Mouse (Mus musculus): ENCODE data around the gene Ilk. TPM values are rescaled to one million over a fixed set of nuclear protein-coding genes. Genes with fewer than 3 reads are reported as not detected.
"Not testable (repeated sequence)": the region's sequence is repeated elsewhere in the genome, so short reads cannot be mapped to it uniquely, and the experiment has no call there.

Gene Ilk
- polyA plus RNA-seq, 1 experiment from 2014 or later = 378 TPM

GRCm38 (mm10) chr7:105741978-105742377 is 5.6 kb downstream of the Ilk start:
- no peak for TF ChIP-seq CTCF (IDR thresholded peaks at IDR 0.05)
- no peak for TF ChIP-seq EP300 (IDR thresholded peaks at IDR 0.05)
- WGBS = 85% methylated on average over 9 of the region's 9 CpGs
- peaks cover 10% of the 10 kb centered on the region; the same call in 1 of the 2 replicates for H3K4me1 ChIP-seq (ENCODE audit: insufficient read depth, low read depth, low read length)
- H3K9ac ChIP-seq (replicated peaks; ENCODE audit: low read depth) = no peak overlapping the region
- H3K27me3 ChIP-seq (replicated peaks; ENCODE audit: insufficient read depth, low read length) = no peaks in the 10 kb centered on the region
- no peak overlapping the region for H3K4me2 ChIP-seq (replicated peaks; ENCODE audit: low read depth, low read length)
- no peak overlapping the region for H3K27ac ChIP-seq (ENCODE audit: low read length)
- DNase-seq (ENCODE audit: low spot score) (no peak), ATAC-seq (no peak)
- no peak overlapping the region for H3K4me3 ChIP-seq (ENCODE audit: low read depth, low read length)
- H3K9me3 ChIP-seq (ENCODE audit: low read length) = no peaks in the 10 kb centered on the region
- peaks cover 32% of the 10 kb centered on the region; the same call in 1 of the 2 replicates for H3K36me3 ChIP-seq (ENCODE audit: insufficient read depth, low read length)

GRCm38 (mm10) chr7:105742539-105743215 is 6.3 kb downstream of the Ilk start:
- not testable (repeated sequence) for DNase-seq (ENCODE audit: low spot score); H3K9me3 ChIP-seq (ENCODE audit: low read length); H3K27ac ChIP-seq (ENCODE audit: low read length); H3K27me3 ChIP-seq (replicated peaks; ENCODE audit: insufficient read depth, low read length); H3K4me3 ChIP-seq (ENCODE audit: low read depth, low read length); ATAC-seq; H3K4me2 ChIP-seq (replicated peaks; ENCODE audit: low read depth, low read length); H3K9ac ChIP-seq (replicated peaks; ENCODE audit: low read depth)
- Histone ChIP-seq H3K36me3 (ENCODE audit: insufficient read depth, low read length) (peaks cover 32% of the 10 kb centered on the region; the same call in 1 of the 2 replicates), H3K4me1 (ENCODE audit: insufficient read depth, low read depth, low read length) (peaks cover 10% of the 10 kb centered on the region; the same call in 1 of the 2 replicates)
- 79% methylated on average over 7 of the region's 7 CpGs for WGBS

- Histone ChIP-seq H3K36me3 (ENCODE audit: insufficient read depth, low read length) (peaks cover 32% of the 10 kb centered on the region; the same call in 1 of the 2 replicates), H3K4me3 (ENCODE audit: low read depth, low read length) (peak overlapping the region; percentile 85), H3K9ac (replicated peaks; ENCODE audit: low read depth) (peak overlapping the region; percentile 91), H3K27ac (ENCODE audit: low read length) (peak overlapping the region; percentile 84), H3K4me2 (replicated peaks; ENCODE audit: low read depth, low read length) (peak overlapping the region; percentile 97)
- not testable (repeated sequence) for H3K4me1 ChIP-seq (ENCODE audit: insufficient read depth, low read depth, low read length); H3K27me3 ChIP-seq (replicated peaks; ENCODE audit: insufficient read depth, low read length); DNase-seq (ENCODE audit: low spot score); H3K9me3 ChIP-seq (ENCODE audit: low read length); ATAC-seq
- WGBS = 30% methylated on average over 20 of the region's 20 CpGs
Measured at GRCm38 (mm10) chr7:105743246-105743925, 7.0 kb downstream of the Ilk start.

GRCm38 (mm10) chr7:105743926-105744590 is 7.7 kb downstream of the Ilk start, which contains the start of gene Taf10:
Gene Taf10, minus strand, starts transcription at chr7:105744361.
- under 1% methylated on average over 44 of the region's 67 CpGs for whole genome bisulfite sequencing
- no peaks in the 10 kb centered on the region for H3K9me3 ChIP-seq (ENCODE audit: low read length)
- H3K4me3 ChIP-seq (ENCODE audit: low read depth, low read length) = peak within 1 kb of the TSS; percentile 85
- peak; percentile 97 for DNase-seq (ENCODE audit: low spot score)
- peak within 1 kb of the TSS; percentile 91 for H3K9ac ChIP-seq (replicated peaks; ENCODE audit: low read depth)
- H3K4me1 ChIP-seq (ENCODE audit: insufficient read depth, low read depth, low read length) = peaks cover 6% of the 10 kb centered on the region; the same call in 1 of the 2 replicates
- no peak for TF ChIP-seq EP300 (IDR thresholded peaks at IDR 0.05)
- peak; percentile 61 for TF ChIP-seq CTCF (IDR thresholded peaks at IDR 0.05)
- no peaks in the 10 kb centered on the region for H3K27me3 ChIP-seq (replicated peaks; ENCODE audit: insufficient read depth, low read length)
- peak within 1 kb of the TSS; percentile 97 for H3K4me2 ChIP-seq (replicated peaks; ENCODE audit: low read depth, low read length)
- peak within 1 kb of the TSS; percentile 84 for H3K27ac ChIP-seq (ENCODE audit: low read length)
- H3K36me3 ChIP-seq (ENCODE audit: insufficient read depth, low read length) = peaks cover 32% of the 10 kb centered on the region; the same call in 1 of the 2 replicates
- peak; percentile 98 for ATAC-seq

- ATAC-seq (no peak), DNase-seq (ENCODE audit: low spot score) (no peak)
- 66% methylated on average over 2 of the region's 2 CpGs for WGBS
- Histone ChIP-seq H3K4me2 (replicated peaks; ENCODE audit: low read depth, low read length) (no peak overlapping the region), H3K9ac (replicated peaks; ENCODE audit: low read depth) (no peak overlapping the region), H3K4me3 (ENCODE audit: low read depth, low read length) (no peak overlapping the region), H3K27me3 (replicated peaks; ENCODE audit: insufficient read depth, low read length) (no peaks in the 10 kb centered on the region), H3K4me1 (ENCODE audit: insufficient read depth, low read depth, low read length) (peaks cover 5% of the 10 kb centered on the region; the same call in 1 of the 2 replicates), H3K27ac (ENCODE audit: low read length) (no peak overlapping the region), H3K36me3 (ENCODE audit: insufficient read depth, low read length) (0 out of 2 replicates have a peak, but pooled peaks cover 10% of the 10 kb centered on the region), H3K9me3 (ENCODE audit: low read length) (no peaks in the 10 kb centered on the region)
- TF ChIP-seq EP300 (IDR thresholded peaks at IDR 0.05) (no peak), CTCF (IDR thresholded peaks at IDR 0.05) (no peak)
Measured at GRCm38 (mm10) chr7:105747776-105748175, 11.4 kb downstream of the Ilk start.
